Mouse (Mus musculus): ENCODE measurements around the gene Tifab. TPM values are rescaled to one million over a fixed set of nuclear protein-coding genes. Genes with fewer than 3 reads are reported as not detected.
"Not testable (repeated sequence)": the region's sequence is repeated elsewhere in the genome, so short reads cannot be mapped to it uniquely, and the experiment has no call there.

Tifab gene
- total RNA-seq (2021), result under 1 TPM; 0.65 to 0.69 TPM

DNA sequence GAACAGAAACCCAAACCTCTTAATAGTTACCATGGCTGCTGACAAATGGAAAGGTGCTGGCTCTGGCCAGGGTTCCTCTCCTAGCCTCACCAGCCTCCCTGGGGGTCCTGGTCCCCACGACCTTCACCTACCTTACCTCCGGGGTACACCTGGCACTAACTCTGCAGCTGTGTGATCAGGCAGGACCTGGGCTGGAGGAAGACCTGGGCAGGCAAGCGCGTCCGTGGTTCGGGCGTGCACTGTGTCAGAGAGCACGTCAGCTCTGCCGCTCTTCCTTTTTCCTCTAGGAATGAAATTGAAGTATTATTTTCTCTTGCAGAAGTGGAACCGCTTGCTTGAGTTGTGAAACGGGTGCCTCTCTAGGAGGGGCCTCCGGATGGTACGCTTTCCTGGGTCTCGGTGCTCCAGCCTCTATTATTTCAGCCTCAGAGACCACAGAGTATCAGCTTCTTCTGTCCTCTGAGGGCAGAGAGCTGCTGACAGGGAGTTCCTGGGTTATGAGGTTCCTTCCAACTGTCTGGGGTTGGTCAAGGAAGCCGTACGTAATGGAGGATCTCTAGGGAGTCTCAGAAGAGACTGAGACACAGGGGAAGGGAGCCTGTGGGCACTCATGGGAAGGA, at the start of gene Tifab:
Tifab (minus strand) TSS at position 470 of the 620 bp plus-strand sequence.
- DNase-seq, result no peak

DNA sequence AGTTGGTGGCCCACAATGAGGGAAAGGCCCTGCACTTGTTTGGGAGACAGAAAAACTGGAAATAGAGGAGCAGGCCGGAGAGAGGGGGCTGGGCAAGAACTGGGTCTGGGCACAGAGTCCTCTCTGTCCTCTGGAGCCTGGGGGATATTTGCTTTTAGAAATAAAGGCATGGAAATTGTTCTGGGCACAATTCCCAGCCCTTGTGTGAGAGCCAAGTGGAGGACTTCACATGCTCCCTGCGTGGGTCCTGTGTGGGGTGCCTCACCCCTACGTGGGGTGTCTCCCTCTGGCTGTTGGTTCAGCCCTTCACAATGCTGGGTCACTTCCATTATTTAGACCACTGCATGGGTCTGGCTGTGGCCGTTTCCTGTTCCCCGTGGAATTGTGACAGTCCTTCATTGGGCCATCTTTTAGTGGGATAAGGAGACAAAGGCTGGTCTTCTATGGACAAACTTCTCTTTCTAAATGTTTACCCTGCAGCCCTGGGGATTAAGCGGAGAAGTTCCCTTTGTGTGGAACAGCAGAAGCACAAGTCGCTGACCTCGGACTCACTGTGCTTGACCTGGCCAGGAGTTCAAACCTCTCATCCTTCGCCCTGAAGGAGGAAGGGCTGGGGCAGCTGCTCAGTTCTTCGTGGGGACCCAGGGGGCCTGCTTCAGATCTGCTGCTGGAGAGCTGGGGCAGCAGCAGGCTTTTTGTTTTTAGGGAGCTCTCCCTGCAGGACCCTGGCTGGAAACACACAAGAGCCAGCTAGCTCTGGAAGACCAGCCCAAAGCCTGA, 47.7 kb upstream of the Tifab start:
- no peak for DNase-seq

DNA sequence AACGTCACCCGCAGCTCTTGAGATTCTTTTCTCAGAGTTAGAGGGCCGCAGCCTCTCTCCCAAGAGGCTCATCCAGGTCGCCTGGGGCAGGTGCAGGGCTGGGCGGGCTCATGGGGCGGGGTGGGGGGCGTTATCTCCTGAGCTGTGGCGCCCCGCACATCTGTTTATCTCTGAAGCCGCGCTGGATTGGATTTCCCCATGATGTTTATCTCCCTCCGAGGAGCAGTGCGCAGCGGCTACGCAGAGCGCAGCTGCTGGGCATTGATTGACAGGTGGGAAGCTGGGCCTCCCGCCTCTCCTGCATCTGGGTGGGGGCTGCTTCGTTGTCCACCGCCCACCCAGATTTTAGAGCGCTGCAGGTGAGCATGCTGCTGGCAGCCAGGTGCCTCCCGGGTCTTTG, 44.9 kb upstream of the Tifab start:
- no peak for DNase-seq

DNA sequence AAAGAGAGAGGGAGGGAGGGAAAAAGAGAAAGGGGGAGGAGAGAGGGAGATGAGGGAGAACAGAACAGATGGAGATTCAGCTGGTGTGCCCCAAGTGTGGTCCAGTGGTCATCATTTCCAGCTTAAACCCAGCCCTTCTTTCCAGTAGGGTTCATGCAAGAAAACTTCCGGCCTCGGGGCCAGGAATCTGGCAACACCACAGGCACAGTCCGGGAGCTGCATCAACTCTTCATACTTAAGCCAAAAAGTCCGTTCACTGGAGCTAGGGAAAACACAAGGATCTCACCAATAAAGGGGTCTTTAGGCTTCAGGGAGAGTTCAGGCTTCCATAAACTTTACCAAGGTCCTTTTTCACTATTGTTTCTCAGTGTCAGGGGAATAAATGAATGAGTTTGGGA, 44.2 kb upstream of the Tifab start:
- no peak for DNase-seq

DNA sequence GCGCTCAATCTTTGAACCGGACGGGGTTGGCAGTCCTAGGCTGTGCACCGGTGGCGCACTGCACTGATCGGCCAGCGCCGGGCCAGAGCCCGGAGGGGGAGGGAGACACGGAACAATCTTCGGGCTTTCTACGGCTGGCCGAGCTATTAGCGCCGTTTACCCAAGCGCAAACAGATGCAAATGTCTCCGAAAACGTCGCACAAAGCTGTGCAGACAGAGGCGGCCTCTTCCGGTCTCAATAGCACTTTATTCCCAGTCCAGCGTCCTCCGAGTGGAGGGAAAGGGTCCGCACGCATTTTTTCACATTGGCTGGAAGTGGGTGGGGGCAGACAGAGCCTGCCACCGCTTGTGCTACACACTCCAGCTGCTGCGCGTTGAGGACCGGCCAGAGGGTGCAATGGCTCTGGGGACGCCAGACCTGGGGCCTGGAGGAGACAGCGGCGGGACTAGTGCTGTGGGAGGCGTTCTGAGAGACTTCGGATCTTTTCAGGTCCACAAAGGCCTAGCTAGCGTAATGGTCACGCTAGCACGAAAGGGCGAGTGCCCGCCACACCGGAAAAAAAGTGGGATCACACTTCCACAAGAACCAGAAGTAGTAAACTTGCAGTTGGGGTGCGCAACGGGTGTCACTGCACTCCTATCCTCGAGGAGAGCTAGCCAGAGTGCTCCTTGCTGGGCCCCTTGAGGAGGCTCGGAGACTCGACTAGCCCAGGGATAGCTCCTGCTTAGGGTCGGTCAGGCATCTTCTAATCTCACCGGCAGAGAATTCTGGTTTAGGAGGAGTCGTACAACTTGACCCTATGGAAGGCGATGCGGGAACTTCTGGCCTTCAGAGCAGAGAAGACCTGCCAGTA, 43.5 kb upstream of the Tifab start:
- DNase-seq, result peak; percentile 11

DNA sequence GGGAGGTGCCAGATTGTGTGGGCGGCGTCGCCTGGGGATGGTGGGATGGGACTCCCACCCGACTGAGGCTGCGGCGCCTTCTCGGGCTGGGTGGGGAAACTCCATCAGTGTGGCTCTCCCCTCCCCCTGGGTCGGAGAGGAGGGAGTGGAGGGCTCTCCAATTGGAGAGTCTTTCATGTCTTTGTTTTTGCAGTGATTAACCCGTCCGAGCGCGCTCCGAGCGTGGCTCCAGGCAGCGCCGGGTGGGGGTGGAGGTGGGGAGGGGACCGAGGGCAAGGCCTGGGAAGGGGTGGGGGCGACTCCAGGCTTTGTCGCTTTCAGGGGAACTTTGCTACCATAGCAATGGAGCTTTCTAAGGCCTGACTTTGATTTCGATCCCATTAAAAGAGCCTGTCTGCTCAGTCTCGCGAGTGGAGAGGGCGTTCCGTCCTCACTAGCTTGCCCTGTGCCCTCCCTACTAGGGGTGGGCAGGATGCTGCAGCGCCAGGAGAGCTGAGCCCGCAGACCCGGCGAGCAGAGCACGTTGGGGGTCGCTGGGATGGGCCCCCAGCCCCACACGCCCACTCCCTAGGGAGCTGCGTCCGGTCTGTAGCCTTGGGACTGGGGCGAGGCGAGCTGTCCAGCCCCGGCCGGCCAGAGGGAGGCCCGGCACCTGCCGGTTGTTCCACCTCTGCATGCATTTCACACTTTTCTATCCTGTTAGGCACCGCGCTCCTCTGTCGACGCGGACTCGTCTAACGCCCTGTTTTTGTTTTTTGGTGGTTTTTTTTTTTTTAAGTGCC, 42.6 kb upstream of the Tifab start:
- no peak for DNase-seq

DNA sequence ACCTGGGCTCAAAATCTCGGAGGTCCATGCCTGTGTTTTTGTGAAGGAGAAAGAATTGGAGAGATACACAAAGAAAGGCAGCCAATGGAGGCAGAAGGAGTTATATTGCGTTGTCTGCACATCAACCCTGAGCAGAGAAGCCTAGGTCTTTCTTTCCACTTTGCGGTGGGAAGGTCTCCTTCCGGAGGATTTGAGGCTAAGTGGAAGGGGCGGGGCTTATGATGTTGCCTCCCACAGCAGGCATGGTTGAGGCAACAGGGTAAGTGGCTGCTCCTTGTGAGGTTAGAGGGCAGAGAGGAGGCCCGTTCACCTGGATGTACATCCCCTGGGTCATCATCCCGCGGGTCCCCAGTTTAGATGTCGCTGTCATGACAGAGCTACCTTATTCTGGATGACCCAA, 40.6 kb upstream of the Tifab start:
- no peak for DNase-seq

DNA sequence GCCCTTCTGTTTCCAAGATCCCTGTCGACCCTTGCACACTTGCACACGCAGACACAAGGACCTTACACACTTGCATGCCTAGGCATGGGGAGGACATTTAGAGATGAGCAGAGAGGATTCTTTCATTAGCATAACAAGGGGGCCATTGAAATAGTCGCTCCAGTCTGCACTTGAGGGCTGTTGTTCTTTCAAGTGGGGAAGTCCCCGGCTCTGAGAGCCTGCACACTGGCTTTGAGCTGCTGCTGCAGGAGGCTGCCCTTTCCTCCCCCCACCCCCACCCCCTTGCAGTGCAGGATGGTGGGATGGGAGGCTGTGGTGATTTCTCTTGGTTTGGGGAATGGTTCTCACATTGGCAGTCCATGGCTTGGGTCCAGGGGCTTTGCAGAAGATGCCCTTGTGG, 37.4 kb upstream of the Tifab start:
- DNase-seq, result no peak

DNA sequence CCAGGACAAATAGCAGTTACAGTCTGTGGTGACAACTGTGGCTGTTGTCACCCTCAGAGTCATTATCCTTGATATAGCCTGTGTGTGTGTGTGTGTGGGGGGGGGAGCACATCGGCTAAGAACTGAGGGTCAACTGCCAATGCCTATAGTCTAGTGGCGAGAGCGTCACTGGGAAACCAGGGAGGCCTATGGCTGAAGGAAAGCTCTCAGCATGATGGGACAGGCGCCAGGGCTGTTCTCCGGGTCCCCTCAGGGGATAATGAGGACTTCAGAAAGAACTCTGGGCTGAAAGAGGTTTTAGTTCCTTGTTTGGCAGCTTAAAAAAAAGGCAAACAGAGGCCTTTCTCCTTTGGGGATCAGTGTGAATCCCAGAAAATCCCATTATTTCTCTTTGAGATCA, 35.9 kb upstream of the Tifab start:
- DNase-seq, result no peak

DNA sequence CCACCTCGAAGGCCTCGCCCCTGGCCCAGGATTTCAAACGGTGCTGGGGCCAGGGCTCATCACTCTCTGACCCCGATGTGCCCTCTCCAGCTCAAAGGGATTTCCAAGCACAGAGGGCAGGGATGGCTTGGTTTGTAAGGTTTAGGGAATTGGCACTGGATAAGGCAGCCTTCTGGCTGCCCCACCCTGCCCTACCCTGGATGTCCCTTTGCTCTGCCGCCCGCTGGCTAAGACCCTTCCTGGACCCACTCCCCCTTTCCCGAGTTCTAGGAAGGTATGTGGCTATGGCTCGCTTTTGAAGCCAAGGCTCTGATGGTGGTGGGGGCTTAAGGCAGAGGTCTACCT, 30.4 kb upstream of the Tifab start:
- no peak for DNase-seq

DNA sequence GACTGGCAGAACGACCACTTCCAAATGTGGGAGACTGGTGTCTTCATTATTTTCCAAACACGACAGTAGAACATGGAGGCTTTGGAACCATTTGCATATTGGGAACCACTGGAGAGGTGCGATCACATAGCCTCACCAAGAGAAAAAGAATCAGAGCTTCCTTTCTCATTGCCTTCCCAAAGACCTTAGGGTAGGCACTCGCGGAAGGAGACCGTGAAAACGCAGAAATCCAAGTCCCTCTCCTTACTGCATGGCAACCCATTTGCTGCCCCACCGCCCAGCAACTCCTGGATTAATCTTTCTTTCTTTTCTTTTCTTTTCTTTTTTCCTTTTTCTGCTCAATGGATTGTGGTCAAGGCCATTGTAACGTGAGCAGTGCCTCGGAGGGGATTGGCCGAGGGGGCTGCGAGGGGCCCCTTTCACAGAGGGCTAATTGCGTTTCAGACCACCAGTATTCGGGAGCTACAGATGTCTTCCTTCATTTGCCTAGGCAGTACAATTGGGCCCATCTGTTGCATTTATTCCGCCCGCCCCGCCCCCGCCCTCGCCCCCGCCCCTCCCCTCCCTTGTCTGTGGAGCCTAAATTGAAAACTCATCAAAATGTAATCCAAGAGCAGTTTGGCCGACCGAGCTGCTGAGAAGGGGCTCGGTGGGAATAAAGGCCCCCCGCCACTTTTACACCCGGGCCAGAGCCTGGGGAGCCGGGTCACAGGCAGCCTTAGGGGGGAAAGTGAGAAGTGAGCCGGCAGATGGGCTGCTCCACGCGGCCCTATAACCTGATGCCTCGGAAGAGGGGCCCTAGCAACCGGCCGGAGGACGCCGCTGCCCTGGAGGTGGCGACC, 29.8 kb upstream of the Tifab start:
- no peak for DNase-seq

DNA sequence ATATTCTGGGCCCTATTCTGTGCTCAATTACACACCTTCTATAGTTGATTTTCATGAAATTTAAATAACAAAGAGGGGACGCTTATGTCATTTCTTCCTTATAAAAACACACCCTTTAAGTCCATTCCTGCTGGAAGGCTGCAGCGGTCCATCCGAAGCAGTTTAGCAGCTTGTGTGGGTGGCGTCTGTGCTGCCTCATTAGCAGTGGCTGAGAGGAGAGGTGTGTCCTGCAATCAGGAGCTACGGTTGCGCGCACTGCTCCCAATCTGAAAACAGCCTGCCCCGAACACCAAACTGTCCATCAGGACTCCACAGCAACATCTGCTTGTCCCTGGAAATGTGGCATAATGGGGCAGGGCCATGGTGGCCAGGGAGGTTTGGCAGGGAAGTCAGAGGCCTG, 20.8 kb upstream of the Tifab start:
- DNase-seq, result no peak

DNA sequence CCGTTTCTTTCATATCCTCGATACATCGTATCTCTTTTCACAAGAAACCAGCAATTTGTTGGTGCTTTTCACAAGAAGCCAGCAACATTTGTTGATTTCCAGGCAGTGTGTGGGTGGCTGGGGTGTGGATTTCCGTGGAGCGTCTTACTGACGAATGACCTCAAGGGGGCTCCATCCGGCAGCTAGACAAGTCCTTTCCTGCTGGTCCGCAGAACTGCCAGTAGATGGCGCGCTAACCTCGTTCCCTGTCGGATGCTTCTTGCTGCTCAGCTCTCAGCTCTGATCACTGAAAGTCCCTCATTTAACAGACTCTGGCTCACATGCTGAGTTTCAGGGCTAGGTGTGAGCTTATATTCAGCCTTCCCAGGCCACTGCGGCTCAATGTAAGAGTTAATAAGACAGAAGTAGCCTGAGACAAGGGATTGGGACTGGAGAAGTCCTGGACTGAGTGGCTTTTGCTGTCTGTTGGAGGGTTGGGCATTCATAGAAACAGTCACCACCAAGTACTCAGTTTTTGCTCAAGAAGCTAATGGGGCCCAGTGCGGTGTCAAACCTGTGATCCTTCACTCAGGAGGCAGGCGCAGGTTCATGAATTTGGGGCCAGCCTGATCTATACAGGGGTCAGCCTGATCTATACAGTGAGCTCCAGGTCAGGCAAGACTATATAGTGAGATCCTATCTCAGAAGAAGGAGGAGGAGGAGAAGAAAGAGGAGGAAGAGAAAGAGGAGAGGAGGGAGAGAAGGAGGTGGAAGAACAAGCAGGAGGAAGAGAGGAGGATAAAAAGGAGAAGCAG, 19.0 kb upstream of the Tifab start:
- DNase-seq, result peak; percentile 93

DNA sequence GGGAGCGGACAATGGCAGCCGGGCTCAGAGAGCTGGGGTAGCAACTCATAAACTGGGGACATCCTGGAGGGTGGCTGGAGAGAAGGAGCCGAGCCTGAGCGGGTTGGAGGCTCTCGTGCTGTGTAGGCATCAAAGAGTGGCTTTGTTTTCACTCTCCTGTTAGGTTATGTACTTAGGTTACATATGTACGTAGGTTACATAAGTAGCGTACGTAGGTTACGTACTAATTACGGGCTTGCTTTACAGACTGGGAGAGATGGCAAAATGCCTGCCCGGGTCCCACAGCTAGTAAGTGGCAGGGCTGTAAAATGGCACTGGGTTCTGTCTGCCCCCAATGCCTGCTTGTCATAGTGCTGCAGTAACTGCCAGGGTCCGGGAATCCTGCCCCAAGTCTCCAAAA, 18.3 kb upstream of the Tifab start:
- no peak for DNase-seq

DNA sequence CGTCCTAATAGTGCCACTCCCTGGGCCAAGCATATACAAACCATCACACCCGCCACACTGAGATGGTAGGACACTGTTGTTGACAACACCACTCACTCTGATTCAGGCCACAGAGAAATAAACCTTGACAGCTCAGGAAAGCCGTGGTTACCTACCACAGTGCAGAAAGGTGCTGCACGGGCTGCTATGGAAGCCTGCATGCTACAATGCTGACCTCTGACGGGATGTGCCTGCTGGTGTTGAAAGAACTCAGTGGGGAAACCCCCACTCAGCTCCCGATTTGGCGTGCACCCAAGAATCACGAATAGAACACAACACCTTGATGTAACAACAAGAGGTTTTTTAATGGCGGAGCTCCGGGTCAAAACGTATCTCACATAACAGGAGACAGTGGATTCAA, 17.1 kb upstream of the Tifab start:
- DNase-seq, result not testable (repeated sequence)

DNA sequence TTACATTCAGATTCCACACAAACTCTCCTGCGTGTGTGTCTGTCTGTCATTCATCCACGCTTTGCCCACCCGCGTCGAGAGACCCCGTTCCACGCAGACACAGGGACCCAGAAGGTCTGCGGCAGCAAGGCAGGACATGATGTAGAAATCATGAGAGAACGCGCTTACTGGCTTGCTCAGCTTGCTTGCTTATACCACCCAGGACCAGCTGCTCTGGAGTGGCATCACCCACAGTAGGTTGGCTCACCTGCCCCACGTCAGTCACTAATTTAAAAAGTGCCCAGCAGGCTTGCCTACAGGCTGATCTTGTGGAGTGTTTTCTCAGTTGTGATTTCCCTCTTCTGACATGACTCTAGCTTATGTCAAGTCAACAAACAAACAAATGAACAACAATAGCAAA, 15.5 kb upstream of the Tifab start:
- DNase-seq, result not testable (repeated sequence)

DNA sequence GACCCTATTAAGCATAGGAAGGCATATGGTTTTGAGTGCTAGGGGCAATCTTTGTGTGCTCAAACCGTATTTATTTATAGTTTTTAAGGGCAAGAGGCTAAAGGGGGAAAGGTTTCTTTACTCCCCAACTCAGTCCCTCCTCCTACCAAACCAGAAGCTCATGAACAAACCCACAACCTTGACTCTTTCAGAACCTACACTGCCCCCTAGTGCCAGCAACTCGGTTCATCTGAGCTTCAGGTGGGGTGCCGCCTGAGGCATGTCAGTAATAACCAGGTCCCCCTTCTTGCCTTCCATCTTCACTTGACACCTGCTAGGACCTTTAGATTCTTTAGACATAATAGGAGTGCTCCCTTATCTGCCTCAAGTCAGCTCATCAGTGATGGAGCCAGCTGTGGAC, 12.5 kb upstream of the Tifab start:
- DNase-seq, result peak; percentile 68

DNA sequence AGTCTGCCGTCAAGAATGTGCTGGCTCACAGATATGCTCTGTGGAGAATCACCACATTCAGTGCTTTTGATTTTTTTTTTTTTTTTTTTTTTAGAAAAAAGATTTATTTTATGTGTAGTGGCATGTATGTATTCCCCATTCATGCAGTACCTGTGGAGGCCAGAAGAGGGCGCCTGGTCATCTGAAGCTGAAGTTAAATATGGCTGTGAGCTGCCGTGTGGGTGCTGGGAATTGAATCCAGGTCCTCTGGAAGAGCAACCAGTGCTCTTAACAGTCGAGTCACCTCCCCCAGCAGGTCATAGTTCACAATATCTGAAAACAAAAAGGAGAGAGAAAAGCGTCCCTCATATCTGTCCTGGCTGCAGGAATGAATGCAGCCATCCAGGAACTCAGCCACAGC, 11.0 kb upstream of the Tifab start:
- DNase-seq, result no peak

DNA sequence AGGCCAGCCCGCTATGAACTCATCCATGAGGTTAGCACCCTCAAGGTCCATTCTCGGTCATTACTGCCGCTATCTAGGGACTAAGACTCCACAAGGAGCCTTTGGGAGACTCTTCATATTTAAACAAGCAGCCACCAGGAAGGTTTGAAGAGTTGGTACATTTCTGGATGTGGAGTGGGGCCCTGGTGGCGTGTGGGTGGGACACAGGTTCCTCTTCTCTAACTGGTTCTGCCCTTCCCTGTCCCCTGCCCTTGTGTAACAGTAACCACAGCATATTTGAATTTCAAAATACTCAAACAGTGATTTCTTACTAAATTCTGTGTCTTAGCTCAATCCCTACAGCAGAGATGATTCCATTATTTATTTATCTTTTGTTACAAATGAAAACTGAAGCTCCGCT, 5.0 kb upstream of the Tifab start:
- DNase-seq, result no peak

DNA sequence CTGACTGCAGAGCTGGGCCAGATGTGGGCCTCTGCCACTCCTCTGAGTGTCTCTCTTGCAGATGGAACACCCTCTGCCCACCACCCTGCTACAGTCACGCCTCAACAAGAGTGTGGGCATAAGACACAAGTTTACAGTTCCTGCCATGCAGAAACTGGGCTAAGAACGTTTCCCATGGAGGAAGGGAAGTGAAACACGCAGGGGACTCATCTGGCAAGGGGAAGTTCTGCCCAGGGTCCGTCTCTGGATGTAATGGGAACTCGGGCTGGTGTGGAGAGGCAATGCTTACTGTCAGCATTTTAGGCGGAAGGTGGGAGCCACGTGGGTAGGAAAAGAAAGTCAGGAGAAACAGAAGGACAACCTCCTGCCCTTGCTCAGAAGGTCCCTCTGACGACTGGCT, 2.7 kb upstream of the Tifab start:
- no peak for DNase-seq

DNA sequence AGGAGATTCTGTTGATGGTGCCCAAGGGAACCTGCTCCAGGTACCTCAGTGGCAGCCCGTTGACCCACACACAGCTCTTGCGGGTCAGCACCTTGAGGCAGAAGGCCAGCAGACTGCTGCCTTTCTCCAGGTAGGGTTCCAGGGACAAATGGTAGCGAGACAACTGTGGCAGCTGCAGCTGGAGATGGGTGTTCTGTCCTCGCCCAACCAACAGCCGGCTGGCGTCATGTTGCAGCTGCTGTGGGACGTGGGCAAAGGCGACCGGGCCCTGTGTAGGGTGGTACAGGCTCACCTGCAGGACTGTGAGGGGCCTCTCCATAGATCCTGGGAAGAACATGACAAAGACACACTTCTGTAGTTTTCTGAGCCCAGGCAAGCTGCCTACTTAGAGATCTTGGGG, 2.4 kb downstream of the Tifab start:
- no peak for DNase-seq
